9 mouse cellular contexts compared by ENCODE assay signal in genomic region chr2:128412974-128413373, GRCm38 (mm10).
A peak's percentile ranks its signal among the peaks of the same experiment; 100 is the strongest.
DNase-seq lines count a peak whose midpoint lies in the region; ATAC-seq lines count a peak whose summit lies in the region.
"Had no signal": no experiment of that assay in that cellular context is flagged by ENCODE, and none has a peak within 500 bp of the region (broad histone marks: within the 10 kb centered on the region; RNA-seq: fewer than 3 reads in every experiment).

No protein-coding gene starts in this region.

- no peak overlapping the region for H3K4me3 ChIP-seq in limb, embryonic 13.5 days
- H3K4me3 ChIP-seq: embryonic facial prominence, embryonic 15.5 days had no signal

- DNase-seq in lung, postnatal 4 days, result peak; percentile 27 to 33
- DNase-seq in lung, adult 18-20 months, result no peak
- peak; percentile 65 for DNase-seq in embryo, embryonic 10.5 days (ENCODE audit: low spot score)
- peak; percentile 68 for DNase-seq in thymus, postnatal 4 days
- no peak for DNase-seq in gastrocnemius, adult 18-20 months (ENCODE audit: low spot score)
- no peak for DNase-seq in ovary, postnatal 10 days (ENCODE audit: low spot score)

- no peaks in the 10 kb centered on the region for H3K36me3 ChIP-seq in limb, embryonic 13.5 days
- H3K36me3 ChIP-seq: embryonic facial prominence, embryonic 15.5 days had no signal

- H3K4me1 ChIP-seq in limb, embryonic 13.5 days, result peaks cover 33% of the 10 kb centered on the region
- H3K4me1 ChIP-seq: embryonic facial prominence, embryonic 15.5 days had no signal

- 3% methylated on average over 10 of the region's 10 CpGs for WGBS in limb, embryonic 13.5 days

- peak; percentile 57; the same call in 1 of the 2 replicates for ATAC-seq in limb, embryonic 13.5 days (ENCODE audit: low FRiP score, low read depth)

- H3K9ac ChIP-seq in limb, embryonic 13.5 days, result no peak overlapping the region
- H3K9ac ChIP-seq: embryonic facial prominence, embryonic 15.5 days had no signal

- no peak overlapping the region for H3K27ac ChIP-seq in limb, embryonic 13.5 days
- H3K27ac ChIP-seq: embryonic facial prominence, embryonic 15.5 days had no signal

- H3K27me3 ChIP-seq in limb, embryonic 13.5 days, result no peaks in the 10 kb centered on the region
- H3K27me3 ChIP-seq: embryonic facial prominence, embryonic 15.5 days had no signal

- H3K9me3 ChIP-seq in limb, embryonic 13.5 days, result no peaks in the 10 kb centered on the region
- H3K9me3 ChIP-seq: embryonic facial prominence, embryonic 15.5 days had no signal

- H3K4me2 ChIP-seq in limb, embryonic 13.5 days (replicated peaks), result no peak overlapping the region
- H3K4me2 ChIP-seq: embryonic facial prominence, embryonic 15.5 days; midbrain, embryonic 11.5 days had no signal

Comparison
In these comparisons a context has a peak if more than half of its experiments do, and no peak if none do; other contexts are left out.
1. DNase-seq: peak in lung, postnatal 4 days (2 of 2), embryo, embryonic 10.5 days (single experiment) and thymus, postnatal 4 days (single experiment); none in lung, adult 18-20 months (0 of 2), gastrocnemius, adult 18-20 months (single experiment) and ovary, postnatal 10 days (single experiment).